Mouse (Mus musculus) brain, embryonic 18.5 days (tissue): ENCODE measurements around the gene Aaed1.

Source experiments
- DNase-seq: peaks from one replicate; pipeline ENCODE4 v3.0.0-alpha.2; 2012; ENCODE audit warnings: low read depth, low spot score

Aaed1 gene

DNA sequence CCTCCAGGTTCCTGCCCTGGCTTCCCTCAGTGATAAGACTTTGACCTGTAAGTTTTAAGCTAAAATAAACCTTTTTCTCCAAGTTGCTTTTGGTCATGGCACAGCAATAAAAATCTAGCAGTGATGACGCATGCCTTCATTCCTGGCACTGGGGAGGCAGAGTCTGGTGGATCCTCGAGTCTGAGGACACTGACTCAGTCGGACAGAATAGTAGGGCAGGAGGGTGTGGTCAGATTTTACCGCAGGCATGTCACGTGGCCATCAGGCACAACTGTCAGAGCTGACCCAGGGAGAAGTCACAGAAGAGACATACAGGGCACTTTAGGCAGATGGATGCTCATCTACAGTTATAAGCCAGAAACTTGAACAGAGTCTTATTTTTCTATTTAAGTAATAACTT, 60.4 kb downstream of the Aaed1 start:
- DNase-seq = no peak

DNA sequence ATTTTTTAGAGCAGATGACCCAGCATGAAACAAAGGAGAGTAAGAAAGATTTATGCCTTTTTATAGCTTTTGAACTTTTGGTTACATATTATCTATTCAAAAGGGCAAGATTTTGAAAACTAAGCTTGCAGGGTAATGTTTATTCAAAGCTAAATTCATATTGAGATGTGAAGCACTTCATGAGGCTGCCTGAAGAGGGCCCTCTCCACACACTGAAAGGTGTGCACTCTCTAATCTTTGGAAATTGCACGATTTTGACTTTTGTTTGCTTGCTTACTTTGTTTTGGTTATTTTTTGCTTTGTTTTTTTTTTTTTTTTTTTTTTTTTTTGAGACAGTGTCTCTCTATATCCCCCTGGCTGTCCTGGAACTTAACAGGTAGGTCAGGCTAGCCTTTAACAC, 62.1 kb downstream of the Aaed1 start:
- no peak for DNase-seq

DNA sequence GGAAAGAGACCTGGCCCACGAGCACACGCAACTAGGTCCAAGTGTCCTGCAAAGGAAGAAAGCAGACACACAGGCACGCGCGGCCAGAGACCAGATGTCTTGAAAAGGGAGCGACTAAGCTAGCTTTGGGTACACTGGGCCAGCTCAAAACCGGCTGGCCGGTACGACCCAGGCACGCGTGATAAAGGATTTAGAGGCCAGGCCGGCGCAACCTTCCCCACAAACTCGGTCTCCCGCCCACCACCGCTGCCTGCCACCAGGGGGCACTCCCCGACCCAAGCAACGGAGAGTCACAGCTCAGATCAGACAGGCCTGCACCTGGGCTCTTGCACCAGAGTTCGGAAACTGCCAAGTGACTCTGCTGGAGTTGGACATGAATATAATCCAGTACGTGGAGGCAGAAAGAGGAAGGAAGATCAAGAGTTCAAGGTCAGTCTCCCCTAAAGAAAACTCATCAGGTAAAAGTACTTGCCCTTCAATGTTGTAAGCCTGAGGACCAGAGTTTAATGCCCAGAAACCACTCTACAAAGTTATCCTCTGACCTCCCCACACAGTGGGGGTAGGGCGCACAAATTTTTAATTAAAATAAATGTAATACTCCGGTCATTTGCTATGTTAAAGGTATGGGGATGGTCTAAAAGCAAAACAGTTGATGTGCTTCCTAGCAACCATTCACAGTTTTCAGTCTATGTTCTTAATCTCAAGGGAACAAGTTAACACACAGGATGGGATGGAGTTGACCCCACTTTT, 63.6 kb downstream of the Aaed1 start:
- no peak for DNase-seq

DNA sequence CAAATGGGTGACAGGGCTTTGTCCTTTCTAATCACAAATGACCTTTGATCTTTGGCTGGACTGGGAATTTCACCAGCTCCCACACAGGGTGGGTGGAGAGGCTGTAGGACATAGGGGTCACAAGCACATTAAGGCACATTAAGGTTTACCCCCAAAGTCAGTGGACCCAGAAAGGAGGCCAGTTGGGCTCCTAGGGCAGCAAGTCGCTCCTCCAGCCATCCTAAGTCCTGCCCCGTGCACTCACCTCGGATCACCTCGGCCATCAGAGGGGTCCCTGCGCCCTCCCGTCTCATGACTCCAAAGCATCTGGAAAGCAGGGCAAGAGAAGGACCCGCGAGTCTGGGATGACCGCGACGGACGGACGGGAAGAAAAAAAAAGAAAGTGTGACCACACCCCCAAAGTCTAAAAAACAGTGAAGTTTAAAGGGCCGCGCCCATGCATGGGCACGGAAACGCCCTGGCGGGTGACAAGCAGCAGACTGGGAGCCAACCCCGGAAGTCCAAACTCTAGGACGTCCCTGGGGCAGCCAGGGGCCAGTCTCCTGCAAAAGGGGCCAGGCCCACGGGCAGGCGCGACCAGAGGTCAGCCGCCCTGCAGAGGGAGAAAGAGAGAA, 64.2 kb downstream of the Aaed1 start:
- no peak for DNase-seq

DNA sequence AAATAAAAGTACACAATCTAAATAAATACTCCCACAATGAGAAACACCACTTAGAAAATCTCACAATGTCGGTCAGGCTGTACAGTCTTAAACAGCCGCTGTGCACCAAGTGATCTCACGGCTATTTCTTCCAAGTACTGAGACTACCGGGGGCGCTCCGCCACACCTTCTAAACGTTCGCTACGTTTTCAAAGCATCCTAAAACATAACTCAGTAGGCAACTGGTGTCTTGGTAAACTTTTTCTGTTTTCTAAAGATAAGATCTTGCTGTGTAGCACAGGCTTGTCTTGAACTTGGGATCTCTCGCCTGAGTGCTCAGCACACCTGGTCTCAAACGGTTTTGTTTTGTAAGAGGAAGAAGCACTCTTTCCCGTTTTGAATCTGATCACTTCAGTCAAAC, 66.4 kb downstream of the Aaed1 start:
- DNase-seq = no peak

DNA sequence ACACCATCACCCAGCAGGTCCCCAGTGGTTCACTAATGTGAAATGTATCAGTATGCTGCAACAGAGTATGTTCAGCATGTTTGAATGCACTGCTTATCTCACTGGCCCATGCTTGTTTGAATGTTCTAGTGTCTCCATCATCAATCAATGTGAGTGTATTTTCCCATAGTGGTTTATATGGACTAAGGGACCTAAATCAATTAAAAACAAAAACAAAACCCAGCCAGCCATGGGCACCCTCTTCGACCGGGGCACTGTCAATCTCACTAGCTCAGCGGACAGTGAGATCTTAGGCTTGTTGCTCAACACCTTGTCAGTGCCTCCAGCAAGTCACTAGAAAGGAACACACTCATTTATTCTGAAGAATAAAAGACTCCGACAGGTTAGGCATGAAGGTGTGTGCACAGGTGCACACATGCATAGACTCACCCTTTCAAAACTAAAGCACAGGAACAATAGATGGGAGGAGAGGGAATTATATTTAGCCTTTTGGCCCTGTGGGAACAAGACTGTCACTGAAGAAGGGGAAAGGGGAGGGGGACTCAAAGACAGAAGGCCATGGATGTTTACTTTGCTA, 67.7 kb downstream of the Aaed1 start:
- no peak for DNase-seq

DNA sequence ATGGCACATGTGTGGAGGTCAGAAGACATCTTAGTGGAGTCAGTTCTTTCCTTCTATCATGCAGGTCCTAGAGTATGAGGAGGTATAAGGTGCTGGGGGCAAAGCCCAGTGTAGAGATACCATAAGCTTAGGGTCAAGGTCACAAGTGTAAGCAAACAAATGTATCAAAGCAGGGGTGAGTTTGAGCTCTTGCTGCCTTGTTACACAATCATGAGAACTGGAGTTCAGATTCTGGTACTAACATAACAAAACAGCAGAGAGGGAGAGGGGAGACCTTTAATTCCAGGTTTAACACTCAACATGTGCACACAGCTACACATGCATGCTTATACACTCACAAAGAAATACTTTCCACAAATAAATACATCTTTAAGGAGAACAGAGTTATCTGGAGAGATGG, 69.8 kb downstream of the Aaed1 start:
- no peak for DNase-seq

DNA sequence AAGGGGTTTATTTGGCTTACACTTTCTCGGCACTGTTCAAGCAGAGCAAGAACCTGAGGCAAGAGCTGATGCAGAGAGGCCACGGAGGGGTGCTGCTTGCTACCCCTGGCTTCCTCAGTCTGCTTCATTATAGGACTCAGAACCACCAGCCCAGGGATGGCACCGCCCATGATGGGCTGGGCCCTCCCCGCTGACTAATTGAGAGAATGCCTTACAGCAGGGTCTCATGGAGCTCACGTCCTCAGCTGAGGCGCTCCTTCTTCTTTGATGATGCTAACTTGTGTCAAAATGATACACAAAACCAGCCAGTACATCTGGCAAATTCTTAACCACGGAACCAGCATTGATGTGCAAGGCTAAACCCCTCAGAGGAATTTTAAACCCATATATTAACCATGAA, 71.9 kb downstream of the Aaed1 start:
- no peak for DNase-seq

DNA sequence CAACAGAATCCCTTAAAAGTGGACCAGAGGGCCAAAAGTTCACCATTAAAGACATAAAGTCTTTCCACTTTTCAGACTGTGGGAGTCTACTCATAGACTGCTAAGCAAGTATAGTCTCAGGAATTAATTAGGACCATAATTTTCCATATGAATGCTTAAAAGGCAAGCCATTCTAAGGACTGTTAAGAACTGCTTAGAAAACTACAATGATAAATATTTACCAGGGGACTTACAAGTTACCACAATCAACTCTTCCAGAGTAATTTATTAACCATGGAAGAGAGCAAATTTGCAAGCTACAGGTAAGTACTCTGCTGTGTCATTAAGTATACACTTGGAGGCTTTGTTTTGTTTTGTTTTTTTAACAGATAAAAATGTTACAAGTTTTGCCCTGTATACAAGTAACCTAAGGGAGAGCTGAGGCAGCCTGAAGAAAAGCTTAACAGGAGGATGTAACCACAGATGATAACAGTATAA, 74.8 kb downstream of the Aaed1 start:
- no peak for DNase-seq

DNA sequence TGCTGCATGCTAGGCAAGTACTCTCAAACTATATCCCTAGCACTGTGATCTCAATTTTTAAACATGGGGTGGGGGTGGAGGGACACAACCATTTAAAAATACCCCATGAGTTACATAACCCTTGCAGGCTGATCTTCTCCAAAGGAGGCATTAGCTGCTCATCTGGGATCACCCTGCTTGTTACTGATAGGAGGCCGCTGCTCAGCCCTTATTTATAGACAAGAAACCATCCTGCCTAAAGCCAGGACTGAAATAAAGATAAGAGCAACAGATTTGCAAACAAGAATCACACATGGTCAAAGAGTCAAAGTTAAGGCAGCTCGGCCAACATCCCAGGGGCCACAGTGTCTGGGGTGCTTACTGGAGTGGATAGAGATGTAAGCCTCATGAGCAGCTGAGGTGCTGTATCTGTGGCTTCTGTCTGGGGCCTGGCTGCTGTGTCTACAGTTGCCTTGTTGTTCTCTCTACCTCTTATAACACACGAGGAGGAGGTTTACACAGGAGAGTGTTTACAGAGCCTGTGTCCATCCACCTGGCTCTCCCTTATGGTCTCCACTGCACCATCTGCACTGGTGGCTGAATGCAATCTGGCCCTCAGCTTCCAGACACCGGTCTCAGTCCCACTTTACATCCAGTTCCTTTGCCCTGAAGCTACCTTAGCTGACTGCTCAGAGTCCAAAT, 75.4 kb downstream of the Aaed1 start:
- DNase-seq = no peak

DNA sequence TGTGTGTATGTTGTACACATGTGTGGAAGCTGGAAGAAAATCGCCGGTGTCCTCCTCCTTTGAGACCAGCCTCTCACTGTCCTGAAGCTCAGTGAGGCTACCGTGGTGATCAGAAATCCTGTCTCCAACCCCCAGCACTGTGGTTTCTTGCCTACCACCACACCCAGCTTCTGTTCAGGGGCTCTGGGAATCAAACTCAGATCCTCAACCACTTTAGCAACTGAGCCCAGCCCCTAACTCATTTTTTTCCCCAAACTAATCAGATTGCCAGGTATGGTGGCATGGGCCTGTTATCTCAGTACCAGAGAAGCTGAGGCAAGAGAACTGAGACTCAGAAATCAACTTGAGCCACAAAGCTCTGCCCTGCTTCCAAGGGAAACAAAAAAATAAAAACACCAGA, 76.7 kb downstream of the Aaed1 start:
- DNase-seq = no peak

DNA sequence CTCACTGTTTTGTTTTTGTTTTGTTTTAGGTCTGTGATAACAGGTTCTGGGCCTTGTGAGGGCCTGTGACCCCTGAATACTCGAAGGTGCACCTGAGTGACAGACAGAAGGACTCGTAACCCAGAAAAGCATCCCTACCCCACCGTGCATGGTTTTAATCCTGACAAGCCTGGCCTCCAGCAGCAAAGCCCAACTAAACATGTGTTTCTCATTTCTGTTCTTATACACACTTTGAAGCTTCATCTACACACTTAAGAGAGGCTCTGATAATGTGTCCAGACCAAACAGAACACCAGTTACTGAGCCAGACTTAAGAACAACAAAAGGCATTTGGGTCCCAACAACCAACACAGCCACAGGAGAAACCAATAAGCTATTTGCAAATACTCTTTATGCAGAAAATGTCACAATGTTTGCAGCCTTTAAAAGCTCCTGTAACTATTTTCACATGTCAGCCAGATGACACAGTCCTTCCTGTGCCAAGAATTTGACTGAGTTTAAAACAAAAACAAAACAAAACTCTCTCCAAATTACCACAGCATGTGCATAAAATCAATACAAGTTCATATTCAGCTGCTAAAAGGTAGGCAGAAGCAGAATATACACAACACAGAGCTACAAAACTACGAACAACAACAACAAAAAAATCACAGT, 77.3 kb downstream of the Aaed1 start:
- no peak for DNase-seq

DNA sequence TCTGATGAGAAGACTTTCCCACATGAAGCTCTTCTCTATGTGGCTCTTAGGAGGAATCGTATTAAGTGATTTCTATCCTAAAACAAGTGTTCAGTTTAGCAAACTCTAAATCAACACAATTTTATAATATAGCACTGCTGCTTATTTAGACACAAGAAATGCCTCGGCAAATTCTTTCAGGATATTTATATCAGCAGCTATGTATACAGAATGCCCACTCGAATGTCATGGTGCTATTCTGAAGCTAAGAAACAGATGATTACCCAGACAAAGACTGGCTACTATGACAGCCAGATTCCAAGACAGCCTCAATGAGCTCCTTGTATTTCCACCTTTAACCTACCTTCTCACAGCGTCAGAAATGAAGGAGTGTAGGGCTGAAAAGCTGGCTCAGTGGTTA, 79.4 kb downstream of the Aaed1 start:
- no peak for DNase-seq

DNA sequence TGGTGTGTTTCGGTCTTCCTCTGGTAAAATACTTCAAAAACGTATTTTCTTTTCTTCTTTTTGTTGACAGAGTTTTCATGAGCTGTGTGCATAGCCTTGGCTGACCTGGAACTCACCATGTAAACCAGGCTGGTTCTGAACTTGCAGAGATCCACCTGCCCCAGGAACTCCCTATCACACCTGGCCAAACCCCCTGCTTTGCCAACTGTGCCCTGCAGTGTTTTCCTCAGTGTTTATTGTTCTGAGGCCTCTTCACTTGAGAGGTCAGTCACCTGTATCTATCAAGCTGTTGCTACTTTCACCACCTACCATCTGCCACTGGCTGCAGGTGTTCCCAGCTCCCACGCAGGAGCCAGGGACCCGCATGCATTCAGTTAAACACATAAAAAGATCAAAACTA, 85.8 kb downstream of the Aaed1 start:
- DNase-seq = no peak

DNA sequence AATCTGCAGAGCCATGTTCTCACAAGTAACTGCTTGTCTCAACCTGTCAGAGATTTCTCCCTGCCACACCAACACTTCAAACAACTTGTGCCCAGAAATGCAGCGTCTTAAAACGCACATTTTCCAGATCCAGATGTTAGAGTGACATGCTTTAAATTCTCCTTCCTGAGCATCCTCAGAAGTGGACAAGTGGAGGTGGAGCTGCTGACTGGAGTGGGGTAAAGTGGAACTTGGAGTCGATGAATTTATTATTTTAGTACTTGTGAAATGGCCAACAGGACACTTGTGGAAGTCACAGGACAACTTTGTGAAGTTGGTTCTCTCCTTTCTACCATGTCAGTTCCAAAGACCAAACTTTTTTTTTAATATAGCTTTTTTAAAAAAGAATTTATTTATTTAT, 86.8 kb downstream of the Aaed1 start:
- DNase-seq = no peak
